Mouse (Mus musculus) telencephalon, adult 2 months (tissue): ENCODE data around the gene Rpp38.

ENCODE experiments used
- DNase-seq: peaks from one replicate; pipeline ENCODE4 v3.0.0-alpha.2; 2011; ENCODE audit warnings: low read depth, low spot score

Gene Rpp38

GRCm38 (mm10) chr2:3286243-3286642 lies 46.2 kb downstream of the Rpp38 start:
- DNase-seq = no peak

GRCm38 (mm10) chr2:3285709-3286108 lies 46.7 kb downstream of the Rpp38 start:
- no peak for DNase-seq

- DNase-seq = no peak
These were observed 47.3 kb downstream of the Rpp38 start for GRCm38 (mm10) chr2:3285181-3285530.

- no peak for DNase-seq
These were observed 47.8 kb downstream of the Rpp38 start for GRCm38 (mm10) chr2:3284473-3285180.

- peak; percentile 99 for DNase-seq
These were observed 48.6 kb downstream of the Rpp38 start, which contains the start of gene Nmt2 for GRCm38 (mm10) chr2:3283602-3284472. Gene Nmt2 (plus strand): TSS chr2:3284212.

- DNase-seq = no peak
These were observed 49.4 kb downstream of the Rpp38 start for GRCm38 (mm10) chr2:3282866-3283601.

GRCm38 (mm10) chr2:3281311-3281710 lies 51.1 kb downstream of the Rpp38 start:
- DNase-seq = no peak
